Mouse (Mus musculus) small intestine, adult 2 months (tissue): ENCODE measurements around the gene Mtm1.

Experiments used
- CTCF ChIP-seq: fragments of 200-500 bp; IDR thresholded peaks from 2 replicates; pipeline ENCODE4 v1.5.1; 2012; ENCODE audit warnings: low read depth, mild to moderate bottlenecking, control low read depth, inconsistent platforms, low read length, moderate library complexity, mixed read lengths; ENCODE audit not compliant: insufficient replicate concordance, insufficient read length; ENCODE audit errors: extremely low read depth
- POLR2A ChIP-seq: fragments of 200-500 bp; IDR thresholded peaks from 2 replicates; pipeline ENCODE4 v1.6.1; 2012; ENCODE audit warnings: low read depth, mild to moderate bottlenecking, control low read depth, inconsistent platforms, low read length, moderate library complexity

DNA sequence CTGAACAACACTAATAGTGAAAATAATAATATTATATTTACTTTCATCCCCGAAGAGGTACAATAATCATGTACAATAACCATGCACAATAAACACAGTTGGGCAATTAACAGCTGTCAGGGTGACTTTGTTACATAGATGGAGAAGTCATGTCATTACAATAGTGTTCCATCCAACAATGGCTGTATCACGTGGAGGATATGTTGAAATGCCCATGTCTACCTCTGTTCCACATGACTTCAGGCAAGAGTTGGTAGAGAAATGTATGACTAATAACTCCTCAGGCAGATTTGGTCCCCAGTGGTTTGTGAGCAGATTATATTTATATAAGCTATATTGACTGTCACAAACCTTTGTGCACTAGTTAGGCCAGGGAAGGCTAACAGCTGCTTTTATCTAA lies 5.8 kb upstream of the Mtm1 start:
- no peak for TF ChIP-seq CTCF
- TF ChIP-seq POLR2A: no peak
